Mouse (Mus musculus) kidney, postnatal 0 days (tissue): Measurements from ENCODE around the gene Cfap221. TPM values are rescaled to one million over a fixed set of nuclear protein-coding genes. Genes with fewer than 3 reads are reported as not detected.

Experiments used
- ATAC-seq: fragments of 200-750 bp; cut with Nextera tagmentation; replicated peaks from 2 replicates; pipeline ENCODE4 v1.8.0; 2017; ENCODE audit warnings: low read depth, moderate number of reproducible peaks, moderate TSS enrichment, moderate library complexity; ENCODE audit not compliant: low FRiP score
- DNase-seq: peaks from one replicate; pipeline ENCODE4 v3.0.0-alpha.2; 2016; ENCODE audit warnings: low spot score
- H3K27ac ChIP-seq: fragments of 300-500 bp; sonication (generic); 2 replicates; pipeline ENCODE4 v1.5.1; 2014; ENCODE audit warnings: mild to moderate bottlenecking
- H3K27me3 ChIP-seq: fragments of 300-500 bp; sonication (generic); 2 replicates; pipeline ENCODE4 v1.6.1; 2014; ENCODE audit warnings: low read length, mixed read lengths; ENCODE audit not compliant: insufficient read depth
- H3K36me3 ChIP-seq: fragments of 300-500 bp; sonication (generic); 2 replicates; pipeline ENCODE4 v1.6.1; 2014; ENCODE audit warnings: low read length, mixed read lengths; ENCODE audit not compliant: insufficient read depth
- H3K4me1 ChIP-seq: fragments of 300-500 bp; sonication (generic); replicated peaks from 2 replicates; pipeline ENCODE4 v1.6.1; 2014; ENCODE audit warnings: antibody characterized with exemption, low read length, mixed read lengths; ENCODE audit not compliant: insufficient read depth
- H3K4me2 ChIP-seq: fragments of 300-500 bp; sonication (generic); 2 replicates; pipeline ENCODE4 v1.6.1; 2014; ENCODE audit warnings: mild to moderate bottlenecking, low read length, moderate library complexity, mixed read lengths
- H3K4me3 ChIP-seq: fragments of 300-500 bp; sonication (generic); replicated peaks from 2 replicates; pipeline ENCODE4 v1.5.1; 2014; ENCODE audit warnings: low read depth, low read length
- H3K9ac ChIP-seq: fragments of 300-500 bp; sonication (generic); 2 replicates; pipeline ENCODE4 v1.6.1; 2014; ENCODE audit warnings: low read depth, low read length
- H3K9me3 ChIP-seq: fragments of 300-500 bp; sonication (generic); replicated peaks from 2 replicates; pipeline ENCODE4 v1.6.1; 2016; ENCODE audit warnings: low read length, inconsistent platforms, mixed read lengths
- CTCF ChIP-seq: IDR thresholded peaks from 2 replicates; pipeline ENCODE4 v1.5.1; 2016; ENCODE audit warnings: antibody characterized with exemption, low read depth, mild to moderate bottlenecking, moderate library complexity
- WGBS: fragments of 180-500 bp; shearing (Covaris S2); extraction: QIAGEN DNeasy Blood & Tissue Kit; methylation state at CpG from one replicate; pipeline ENCODE4 v1.1.7; 2014; 5-methylcytosine and 5-hydroxymethylcytosine counted together
- polyA plus RNA-seq: library from polyadenylated mRNA; unstranded; fragments of >200 nt; fragmentation: Nextera tagmentation; extraction: Ambion mirVana; gene quantifications from 2 replicates; pipeline ENCODE4 v1.2.1, GENCODE M21; 2015

Cfap221 gene
- polyA plus RNA-seq, 1 experiment from 2014 or later = not detected

- DNase-seq (no peak), ATAC-seq (no peak)
- Histone ChIP-seq H3K27ac (no peak overlapping the region), H3K4me1 (no peaks in the 10 kb centered on the region), H3K4me2 (no peak overlapping the region), H3K9me3 (no peaks in the 10 kb centered on the region), H3K36me3 (no peaks in the 10 kb centered on the region), H3K27me3 (no peaks in the 10 kb centered on the region), H3K9ac (no peak overlapping the region), H3K4me3 (no peak overlapping the region)
- WGBS = 67% methylated on average over 1 of the region's 1 CpGs
- TF ChIP-seq CTCF = no peak
Measured at GRCm38 (mm10) chr1:120034793-120035192, 37.8 kb upstream of the Cfap221 start.

GRCm38 (mm10) chr1:120033469-120033854 lies 36.4 kb upstream of the Cfap221 start:
- Histone ChIP-seq H3K4me3 (no peak overlapping the region), H3K9ac (no peak overlapping the region), H3K4me2 (no peak overlapping the region), H3K27me3 (no peaks in the 10 kb centered on the region), H3K27ac (no peak overlapping the region), H3K36me3 (no peaks in the 10 kb centered on the region), H3K9me3 (no peaks in the 10 kb centered on the region), H3K4me1 (no peaks in the 10 kb centered on the region)
- peak; percentile 32 for DNase-seq
- WGBS = 76% methylated on average over 2 of the region's 2 CpGs
- ATAC-seq = no peak
- no peak for TF ChIP-seq CTCF

GRCm38 (mm10) chr1:120032804-120033468 lies 35.9 kb upstream of the Cfap221 start:
- H3K4me1 ChIP-seq = no peaks in the 10 kb centered on the region
- no peaks in the 10 kb centered on the region for H3K27me3 ChIP-seq
- H3K9ac ChIP-seq = 0 out of 2 replicates have a peak overlapping the region, but pooled peaks have one; percentile 4
- 35% methylated on average over 10 of the region's 10 CpGs for WGBS
- no peaks in the 10 kb centered on the region for H3K9me3 ChIP-seq
- peak; percentile 99 for TF ChIP-seq CTCF
- H3K36me3 ChIP-seq = no peaks in the 10 kb centered on the region
- DNase-seq (peak; percentile 89), ATAC-seq (peak; percentile 92)
- no peak overlapping the region for H3K27ac ChIP-seq
- no peak overlapping the region for H3K4me2 ChIP-seq
- H3K4me3 ChIP-seq = no peak overlapping the region

- no peak overlapping the region for H3K27ac ChIP-seq
- H3K36me3 ChIP-seq = no peaks in the 10 kb centered on the region
- H3K9ac ChIP-seq = no peak overlapping the region
- DNase-seq (no peak), ATAC-seq (no peak)
- H3K4me1 ChIP-seq = no peaks in the 10 kb centered on the region
- no peak for TF ChIP-seq CTCF
- no peaks in the 10 kb centered on the region for H3K27me3 ChIP-seq
- H3K9me3 ChIP-seq = no peaks in the 10 kb centered on the region
- no peak overlapping the region for H3K4me2 ChIP-seq
- 88% methylated on average over 3 of the region's 3 CpGs for WGBS
- no peak overlapping the region for H3K4me3 ChIP-seq
Measured at GRCm38 (mm10) chr1:120030474-120030873, 33.4 kb upstream of the Cfap221 start.

- no peak for TF ChIP-seq CTCF
- no peaks in the 10 kb centered on the region; the same call in 1 of the 2 replicates for H3K4me1 ChIP-seq
- no peak for DNase-seq
- no peaks in the 10 kb centered on the region for H3K9me3 ChIP-seq
- H3K36me3 ChIP-seq = no peaks in the 10 kb centered on the region
- no peak overlapping the region for H3K27ac ChIP-seq
- no peak overlapping the region for H3K9ac ChIP-seq
- no peak overlapping the region for H3K4me2 ChIP-seq
- H3K4me3 ChIP-seq = no peak overlapping the region
- WGBS = 54% methylated on average over 4 of the region's 4 CpGs
- ATAC-seq = no peak
- no peaks in the 10 kb centered on the region for H3K27me3 ChIP-seq
Measured at GRCm38 (mm10) chr1:120027693-120028092, 30.7 kb upstream of the Cfap221 start.

GRCm38 (mm10) chr1:120025050-120025439 lies 28.0 kb upstream of the Cfap221 start:
- no peak; the same call in 1 of the 2 replicates for TF ChIP-seq CTCF
- 12% methylated on average over 2 of the region's 2 CpGs for WGBS

More at GRCm38 (mm10) chr1:120025050-120025439, 28.0 kb upstream of the Cfap221 start:
- no peak overlapping the region for H3K9ac ChIP-seq
- H3K36me3 ChIP-seq = no peaks in the 10 kb centered on the region
- DNase-seq (no peak), ATAC-seq (no peak)
- H3K9me3 ChIP-seq = no peaks in the 10 kb centered on the region
- no peaks in the 10 kb centered on the region; the same call in 1 of the 2 replicates for H3K4me1 ChIP-seq
- H3K27ac ChIP-seq = peak overlapping the region; percentile 80
- no peak overlapping the region for H3K4me2 ChIP-seq
- H3K4me3 ChIP-seq = no peak overlapping the region
- H3K27me3 ChIP-seq = no peaks in the 10 kb centered on the region
